Mouse (Mus musculus) gastrocnemius, postnatal 10 days (tissue): ENCODE data around the gene Smap1. TPM values are rescaled to one million over a fixed set of nuclear protein-coding genes. Genes with fewer than 3 reads are reported as not detected.
A peak's percentile ranks its signal among the peaks of the same experiment; 100 is the strongest.

Experiments used
- DNase-seq: peaks from one replicate; pipeline ENCODE4 v3.0.0; 2021; ENCODE audit warnings: mixed read lengths
- total RNA-seq, 2 experiments: library from RNA; stranded (reverse); gene quantifications; 2 replicates each; pipeline ENCODE4 v1.2.3; 2021

The Smap1 gene
- total RNA-seq, 2 experiments from 2014 or later: 34.9 to 46.0 TPM

DNA sequence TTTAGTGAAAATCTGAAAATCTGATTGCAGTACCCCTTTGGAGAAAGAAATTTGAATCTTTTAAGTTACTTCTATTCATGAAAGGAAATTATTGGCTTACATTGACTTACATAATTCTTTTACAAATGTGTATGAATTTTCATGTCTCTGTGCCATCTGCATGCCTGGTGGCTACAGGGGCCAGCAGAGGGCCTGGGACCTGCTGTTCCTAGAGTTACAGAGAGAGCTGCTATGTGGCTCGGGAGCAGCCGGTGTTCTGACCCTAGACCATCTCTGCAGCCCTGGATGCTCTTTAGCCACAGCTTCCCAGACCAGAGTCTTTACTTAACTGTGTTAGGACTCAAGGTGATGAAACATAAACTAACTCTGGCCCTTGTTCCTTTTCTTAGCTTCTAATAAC is 1.8 kb downstream of the Smap1 start:
- DNase-seq: peak; percentile 10

DNA sequence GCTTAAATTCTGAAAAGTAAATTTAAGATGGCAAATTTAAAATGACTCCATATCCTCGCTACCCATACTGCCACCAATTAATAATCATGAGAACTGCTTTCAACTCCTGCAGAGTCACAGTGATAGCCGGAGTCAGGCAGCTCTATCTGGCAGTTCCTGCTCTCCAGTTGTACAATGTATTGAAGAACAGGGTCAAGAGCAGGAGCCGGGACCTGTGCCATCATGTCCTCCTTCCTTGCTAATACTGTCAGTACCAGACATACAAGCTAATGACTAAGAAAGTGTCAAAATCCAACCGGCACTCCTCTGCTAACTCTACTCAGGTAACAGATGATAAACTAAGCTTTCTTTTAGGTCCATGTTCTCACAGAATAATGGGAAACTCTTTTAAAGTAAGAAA is 3.0 kb downstream of the Smap1 start:
- no peak for DNase-seq

- DNase-seq: no peak
Measured at GRCm38 (mm10) chr1:23915483-23915882, 6.6 kb downstream of the Smap1 start.

DNA sequence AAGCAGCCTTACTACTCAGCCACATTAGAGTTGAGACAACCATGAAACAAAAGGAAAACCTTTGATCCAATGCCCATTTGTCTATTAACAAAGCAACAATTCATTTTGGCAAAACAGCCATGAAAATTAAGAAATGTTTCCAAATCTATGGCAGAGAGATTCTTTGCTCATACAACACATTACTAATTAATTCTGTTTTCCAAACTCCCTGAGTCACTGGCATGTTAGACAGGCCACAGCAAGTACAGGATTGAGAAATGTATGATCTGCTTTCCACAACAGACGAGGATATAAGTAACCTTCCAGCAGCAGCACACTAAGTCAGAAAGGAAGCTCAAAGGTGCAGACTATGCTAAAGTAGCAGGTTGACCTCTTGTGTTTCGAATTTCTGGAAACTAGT is 9.1 kb downstream of the Smap1 start:
- no peak for DNase-seq

- no peak for DNase-seq
Measured at GRCm38 (mm10) chr1:23906082-23906481, 16.0 kb downstream of the Smap1 start.

GRCm38 (mm10) chr1:23903340-23903739 is 18.8 kb downstream of the Smap1 start:
- no peak for DNase-seq

- no peak for DNase-seq
Measured at GRCm38 (mm10) chr1:23902736-23903135, 19.4 kb downstream of the Smap1 start.

- DNase-seq: no peak
Measured at GRCm38 (mm10) chr1:23899647-23900020, 22.5 kb downstream of the Smap1 start.

GRCm38 (mm10) chr1:23899020-23899646 is 23.0 kb downstream of the Smap1 start:
- no peak for DNase-seq

- no peak for DNase-seq
Measured at GRCm38 (mm10) chr1:23892072-23892471, 30.0 kb downstream of the Smap1 start.

- no peak for DNase-seq
Measured at GRCm38 (mm10) chr1:23884914-23885313, 37.2 kb downstream of the Smap1 start.

GRCm38 (mm10) chr1:23884087-23884668 is 37.9 kb downstream of the Smap1 start:
- DNase-seq: no peak

DNA sequence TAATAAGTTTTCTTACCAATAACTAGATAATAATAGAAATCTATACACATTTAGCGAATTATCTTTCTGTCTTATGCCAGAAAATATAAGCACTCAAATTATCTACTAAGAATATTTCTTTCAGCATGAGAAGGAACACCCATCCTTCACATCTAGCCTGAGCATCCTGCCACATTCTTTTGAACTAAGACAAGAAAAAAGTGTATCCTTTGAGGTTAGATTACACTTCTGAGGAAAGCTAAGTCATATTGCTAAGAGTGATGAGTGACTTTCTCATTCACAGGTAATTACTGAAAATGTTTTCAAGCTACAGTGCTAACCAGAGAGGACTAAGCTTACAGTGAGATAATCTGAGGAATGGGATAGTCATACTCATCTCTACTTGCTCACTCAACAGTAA is 39.4 kb downstream of the Smap1 start:
- DNase-seq: no peak

GRCm38 (mm10) chr1:23872194-23872593 is 49.9 kb downstream of the Smap1 start:
- DNase-seq: no peak

- no peak for DNase-seq
Measured at GRCm38 (mm10) chr1:23867350-23867862, 54.7 kb downstream of the Smap1 start.

GRCm38 (mm10) chr1:23865566-23865965 is 56.6 kb downstream of the Smap1 start:
- DNase-seq: no peak

DNA sequence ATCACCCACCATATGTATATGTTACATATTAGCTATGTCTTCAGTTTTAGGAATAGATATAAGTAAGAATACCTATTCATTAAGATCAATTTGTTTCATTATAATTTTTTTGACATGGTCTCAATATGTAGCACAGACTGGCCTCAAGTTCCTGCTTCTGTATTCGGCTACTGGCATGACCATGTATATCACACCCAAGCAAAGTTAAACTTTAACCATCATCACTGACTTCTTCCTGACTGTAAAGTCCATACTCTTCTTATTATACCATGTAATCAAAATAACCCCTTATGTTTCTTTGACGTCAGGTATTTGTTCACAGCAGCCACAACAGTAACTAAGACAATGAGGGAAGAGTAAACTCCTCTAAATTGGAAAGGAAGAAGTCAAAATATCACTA is 61.2 kb downstream of the Smap1 start:
- no peak for DNase-seq

GRCm38 (mm10) chr1:23855623-23856022 is 66.5 kb downstream of the Smap1 start:
- DNase-seq: no peak

- no peak for DNase-seq
Measured at GRCm38 (mm10) chr1:23846044-23846680, 76.0 kb downstream of the Smap1 start.

DNA sequence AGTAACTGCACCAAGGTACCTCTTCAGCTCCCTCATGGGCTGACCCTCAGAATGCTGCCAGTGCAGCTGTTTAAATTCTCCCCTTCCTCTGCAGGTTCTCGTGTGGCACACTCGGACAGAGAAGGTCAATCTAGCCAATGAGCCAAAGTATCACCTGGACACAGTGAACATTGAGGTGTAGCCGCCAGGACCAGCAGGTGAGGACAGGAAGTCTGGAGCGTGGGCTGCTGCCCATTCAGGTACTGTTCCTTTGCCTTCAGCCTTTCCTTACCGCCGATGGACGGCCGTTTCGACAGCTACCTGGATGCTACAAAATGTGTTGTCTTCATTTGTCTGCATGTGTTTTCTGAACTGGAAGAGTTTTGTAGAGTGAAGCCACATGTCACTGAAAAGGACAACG is 77.1 kb downstream of the Smap1 start:
- DNase-seq: no peak

- no peak for DNase-seq
Measured at GRCm38 (mm10) chr1:23843790-23844189, 78.3 kb downstream of the Smap1 start.

DNA sequence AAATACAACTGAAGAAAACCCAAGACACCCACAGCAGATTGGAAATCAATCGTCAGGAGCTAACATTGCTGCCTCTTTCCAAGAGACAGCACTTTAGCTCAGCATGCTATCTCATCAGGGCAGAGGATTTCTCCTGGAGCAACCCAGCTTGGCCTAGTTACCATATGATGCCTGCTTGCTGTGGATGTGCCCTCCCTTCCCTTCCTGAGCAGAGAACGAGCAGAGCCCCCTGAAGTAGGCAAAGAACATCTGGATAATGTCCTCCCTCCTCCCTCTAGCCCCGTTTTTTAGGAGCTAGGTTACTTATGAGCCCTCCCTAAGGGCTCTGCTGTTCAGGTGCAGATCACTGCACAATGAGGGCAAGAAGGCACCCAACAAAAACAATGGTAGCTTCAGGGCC is 79.5 kb downstream of the Smap1 start:
- no peak for DNase-seq

GRCm38 (mm10) chr1:23840924-23841323 is 81.2 kb downstream of the Smap1 start:
- no peak for DNase-seq

DNA sequence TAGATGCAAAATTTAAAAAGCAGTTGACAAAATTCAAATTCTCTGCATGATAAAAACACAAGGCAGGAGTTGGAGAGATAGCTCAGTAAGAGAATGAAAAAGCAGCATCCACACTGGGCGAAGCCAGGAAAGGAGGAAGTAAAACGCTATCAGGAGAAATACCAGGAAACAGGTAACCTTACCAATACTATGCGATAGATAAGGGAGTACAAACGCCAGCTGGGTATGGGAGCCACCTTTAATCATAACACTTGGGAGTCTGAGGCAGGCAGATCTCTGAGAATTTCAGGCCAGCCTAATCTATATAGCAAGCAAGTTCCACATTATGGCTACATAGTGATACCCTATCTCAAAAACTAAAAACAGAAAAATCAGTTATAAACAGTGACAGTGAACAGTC is 85.5 kb downstream of the Smap1 start:
- DNase-seq: no peak
